Mouse (Mus musculus) stomach, postnatal 0 days (tissue): ENCODE results near the gene Ppp2r2d. TPM values are rescaled to one million over a fixed set of nuclear protein-coding genes. Genes with fewer than 3 reads are reported as not detected.

Experiments
- ATAC-seq: fragments of 200-750 bp; cut with Nextera tagmentation; 2 replicates; pipeline ENCODE4 v1.8.0; 2017; ENCODE audit not compliant: low FRiP score, low TSS enrichment
- DNase-seq: peaks from one replicate; pipeline ENCODE4 v3.0.0-alpha.2; 2016; ENCODE audit warnings: low spot score
- H3K27ac ChIP-seq: fragments of 300-500 bp; sonication (generic); replicated peaks from 2 replicates; pipeline ENCODE4 v1.5.1; 2014; ENCODE audit warnings: mild to moderate bottlenecking, control low read depth
- H3K27me3 ChIP-seq: fragments of 300-500 bp; sonication (generic); 2 replicates; pipeline ENCODE4 v1.6.1; 2014; ENCODE audit warnings: low read length; ENCODE audit not compliant: control insufficient read depth, insufficient read depth
- H3K36me3 ChIP-seq: fragments of 300-500 bp; sonication (generic); 2 replicates; pipeline ENCODE4 v1.6.1; 2014; ENCODE audit warnings: low read length, mixed read lengths; ENCODE audit not compliant: control insufficient read depth, insufficient read depth
- H3K4me1 ChIP-seq: fragments of 300-500 bp; sonication (generic); replicated peaks from 2 replicates; pipeline ENCODE4 v1.6.1; 2014; ENCODE audit warnings: antibody characterized with exemption; ENCODE audit not compliant: control insufficient read depth, insufficient read depth
- H3K4me2 ChIP-seq: fragments of 300-500 bp; sonication (generic); replicated peaks from 2 replicates; pipeline ENCODE4 v1.6.1; 2014; ENCODE audit warnings: low read depth, mild to moderate bottlenecking, control low read depth, moderate library complexity
- H3K4me3 ChIP-seq: fragments of 300-500 bp; sonication (generic); 2 replicates; pipeline ENCODE4 v1.5.1; 2014; ENCODE audit warnings: low read depth, low read length, control low read depth
- H3K9ac ChIP-seq: fragments of 300-500 bp; sonication (generic); 2 replicates; pipeline ENCODE4 v1.6.1; 2014; ENCODE audit warnings: mild to moderate bottlenecking, low read length, control low read depth, mixed read lengths
- H3K9me3 ChIP-seq: fragments of 300-500 bp; sonication (generic); 2 replicates; pipeline ENCODE4 v1.6.1; 2016; ENCODE audit warnings: low read length; ENCODE audit not compliant: control insufficient read depth
- CTCF ChIP-seq: IDR thresholded peaks from 2 replicates; pipeline ENCODE4 v1.5.1; 2016; ENCODE audit warnings: antibody characterized with exemption, low read depth, mild to moderate bottlenecking, moderate library complexity
- EP300 ChIP-seq: optimal IDR thresholded peaks from 2 replicates; pipeline ENCODE3; 2016; ENCODE audit warnings: antibody characterized with exemption
- WGBS: fragments of 180-500 bp; shearing (Covaris S2); extraction: QIAGEN DNeasy Blood & Tissue Kit; methylation state at CpG from one replicate; pipeline ENCODE4 v1.1.7; 2014; 5-methylcytosine and 5-hydroxymethylcytosine counted together
- polyA plus RNA-seq: library from polyadenylated mRNA; unstranded; fragments of >200 nt; fragmentation: Nextera tagmentation; extraction: Ambion mirVana; gene quantifications from 2 replicates; pipeline ENCODE4 v1.2.1, GENCODE M21; 2015

Gene Ppp2r2d
- polyA plus RNA-seq, 1 experiment from 2014 or later, result 25.4 TPM

DNA sequence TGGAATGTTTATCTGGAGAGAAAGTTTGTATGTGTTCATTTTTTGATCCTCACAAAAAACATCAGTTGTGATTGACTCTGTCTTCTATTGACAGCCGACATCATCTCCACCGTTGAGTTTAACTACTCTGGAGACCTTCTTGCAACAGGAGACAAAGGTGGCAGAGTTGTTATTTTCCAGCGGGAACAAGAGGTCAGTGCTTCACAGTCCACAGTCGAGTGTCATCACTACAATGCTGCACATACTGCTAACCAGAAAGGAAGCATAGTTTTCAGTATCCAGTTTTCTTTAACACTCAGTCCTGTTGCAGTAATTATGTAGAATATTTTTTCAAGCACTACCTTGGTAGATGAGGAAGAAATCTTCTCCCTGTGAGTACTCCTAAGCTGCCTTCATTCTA lies 22.4 kb downstream of the Ppp2r2d start:
- DNase-seq, result no peak
- Histone ChIP-seq H3K36me3 (peaks cover 6% of the 10 kb centered on the region), H3K4me2 (no peak overlapping the region), H3K4me3 (no peak overlapping the region), H3K4me1 (no peaks in the 10 kb centered on the region), H3K9me3 (no peaks in the 10 kb centered on the region), H3K27me3 (no peaks in the 10 kb centered on the region), H3K27ac (no peak overlapping the region), H3K9ac (no peak overlapping the region)
- TF ChIP-seq CTCF, result no peak
- no peak for TF ChIP-seq EP300
- no peak for ATAC-seq
- WGBS, result 88% methylated on average over 4 of the region's 4 CpGs

- DNase-seq (no peak), ATAC-seq (no peak)
- H3K27ac ChIP-seq, result no peak overlapping the region
- WGBS, result 71% methylated on average over 3 of the region's 3 CpGs
- H3K36me3 ChIP-seq, result peaks cover 32% of the 10 kb centered on the region
- TF ChIP-seq CTCF (no peak), EP300 (no peak)
- no peaks in the 10 kb centered on the region for H3K4me1 ChIP-seq
- no peak overlapping the region for H3K4me2 ChIP-seq
- no peak overlapping the region for H3K9ac ChIP-seq
- no peaks in the 10 kb centered on the region for H3K27me3 ChIP-seq
- H3K4me3 ChIP-seq, result no peak overlapping the region
- no peaks in the 10 kb centered on the region for H3K9me3 ChIP-seq
Measured at GRCm38 (mm10) chr7:138872956-138873355, 27.1 kb downstream of the Ppp2r2d start.

DNA sequence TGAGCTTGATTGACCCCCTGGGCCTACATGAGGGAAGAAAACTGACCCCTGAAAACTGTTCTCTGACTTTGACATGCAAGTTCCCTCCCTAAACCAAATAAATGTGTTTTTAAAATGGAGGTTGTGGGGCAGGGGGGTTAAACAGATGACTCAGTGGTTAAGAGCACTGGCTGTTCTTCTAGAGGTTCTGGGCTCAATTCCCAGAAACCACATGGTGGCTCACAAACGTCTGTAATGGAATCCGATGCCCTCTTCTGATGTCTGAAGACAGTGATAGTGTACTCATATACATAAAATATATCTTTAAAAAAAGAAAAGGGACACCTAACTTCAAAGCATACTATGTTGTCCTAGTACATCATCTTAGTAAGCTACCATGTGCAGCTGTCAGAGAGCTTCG lies 29.2 kb downstream of the Ppp2r2d start:
- Histone ChIP-seq H3K27me3 (no peaks in the 10 kb centered on the region), H3K4me3 (no peak overlapping the region), H3K36me3 (peaks cover 33% of the 10 kb centered on the region), H3K9ac (no peak overlapping the region), H3K27ac (no peak overlapping the region), H3K9me3 (no peaks in the 10 kb centered on the region), H3K4me1 (no peaks in the 10 kb centered on the region), H3K4me2 (no peak overlapping the region)
- DNase-seq, result no peak
- WGBS, result 63% methylated on average over 3 of the region's 3 CpGs
- ATAC-seq, result no peak
- TF ChIP-seq EP300 (no peak), CTCF (no peak)

- no peak overlapping the region for H3K9ac ChIP-seq
Measured at GRCm38 (mm10) chr7:138883724-138884123, 37.8 kb downstream of the Ppp2r2d start.

GRCm38 (mm10) chr7:138885365-138886289 lies 39.7 kb downstream of the Ppp2r2d start:
- TF ChIP-seq EP300 (no peak), CTCF (no peak)
- ATAC-seq (0 out of 2 replicates have a peak, but pooled peaks have one; percentile 32), DNase-seq (no peak)

More at GRCm38 (mm10) chr7:138883724-138884123, 37.8 kb downstream of the Ppp2r2d start:
- Histone ChIP-seq H3K27ac (no peak overlapping the region), H3K27me3 (no peaks in the 10 kb centered on the region), H3K4me2 (no peak overlapping the region), H3K36me3 (peaks cover 10% of the 10 kb centered on the region), H3K4me3 (no peak overlapping the region), H3K4me1 (no peaks in the 10 kb centered on the region), H3K9me3 (no peaks in the 10 kb centered on the region)
- no peak for ATAC-seq
- TF ChIP-seq CTCF (no peak), EP300 (no peak)
- no peak for DNase-seq
- 87% methylated on average over 3 of the region's 3 CpGs for WGBS

GRCm38 (mm10) chr7:138898122-138898521 lies 52.2 kb downstream of the Ppp2r2d start:
- no peak overlapping the region for H3K4me3 ChIP-seq
- H3K4me1 ChIP-seq, result no peaks in the 10 kb centered on the region
- H3K4me2 ChIP-seq, result no peak overlapping the region
- 58% methylated on average over 2 of the region's 2 CpGs for WGBS
- peaks cover 13% of the 10 kb centered on the region for H3K36me3 ChIP-seq
- H3K27me3 ChIP-seq, result no peaks in the 10 kb centered on the region
- no peak for DNase-seq
- TF ChIP-seq EP300 (no peak), CTCF (no peak)
- H3K9me3 ChIP-seq, result no peaks in the 10 kb centered on the region
- H3K27ac ChIP-seq, result no peak overlapping the region
- H3K9ac ChIP-seq, result no peak overlapping the region
- ATAC-seq, result peak; percentile 54; the same call in 1 of the 2 replicates

More at GRCm38 (mm10) chr7:138885365-138886289, 39.7 kb downstream of the Ppp2r2d start:
- H3K27me3 ChIP-seq, result no peaks in the 10 kb centered on the region
- no peak overlapping the region for H3K27ac ChIP-seq
- H3K4me3 ChIP-seq, result no peak overlapping the region
- H3K9ac ChIP-seq, result no peak overlapping the region
- no peak overlapping the region for H3K4me2 ChIP-seq
- peaks cover 8% of the 10 kb centered on the region; the same call in 1 of the 2 replicates for H3K36me3 ChIP-seq
- H3K9me3 ChIP-seq, result no peaks in the 10 kb centered on the region
- H3K4me1 ChIP-seq, result no peaks in the 10 kb centered on the region
- 86% methylated on average over 13 of the region's 13 CpGs for WGBS
